Mouse (Mus musculus) 3T3-L1 (cell line): ENCODE measurements around the gene Coro2b.

Experiments
- DNase-seq: peaks from one replicate; pipeline ENCODE4 v3.0.0-alpha.2; 2015; ENCODE audit warnings: low read depth, low spot score

Coro2b gene

GRCm38 (mm10) chr9:62438085-62438754 is 98.6 kb downstream of the Coro2b start:
- no peak for DNase-seq

- no peak for DNase-seq
Measured at GRCm38 (mm10) chr9:62437446-62437845, 99.4 kb downstream of the Coro2b start.

GRCm38 (mm10) chr9:62435613-62436318 is 101.1 kb downstream of the Coro2b start:
- peak; percentile 57 for DNase-seq

- no peak for DNase-seq
Measured at GRCm38 (mm10) chr9:62432261-62433060, 104.4 kb downstream of the Coro2b start.

- DNase-seq, result no peak
Measured at GRCm38 (mm10) chr9:62430741-62431140, 106.1 kb downstream of the Coro2b start.

- peak; percentile 87 for DNase-seq
Measured at GRCm38 (mm10) chr9:62427010-62427409, 109.8 kb downstream of the Coro2b start.

- no peak for DNase-seq
Measured at GRCm38 (mm10) chr9:62426531-62426930, 110.3 kb downstream of the Coro2b start.

GRCm38 (mm10) chr9:62426021-62426420 is 110.8 kb downstream of the Coro2b start:
- DNase-seq, result no peak

GRCm38 (mm10) chr9:62425265-62425664 is 111.6 kb downstream of the Coro2b start:
- DNase-seq, result no peak

GRCm38 (mm10) chr9:62423871-62424270 is 113.0 kb downstream of the Coro2b start:
- no peak for DNase-seq

- no peak for DNase-seq
Measured at GRCm38 (mm10) chr9:62422926-62423325, 113.9 kb downstream of the Coro2b start.

- no peak for DNase-seq
Measured at GRCm38 (mm10) chr9:62421911-62422310, 114.9 kb downstream of the Coro2b start.

GRCm38 (mm10) chr9:62421027-62421426 is 115.8 kb downstream of the Coro2b start:
- DNase-seq, result no peak

- DNase-seq, result no peak
Measured at GRCm38 (mm10) chr9:62420261-62420917, 116.5 kb downstream of the Coro2b start.

GRCm38 (mm10) chr9:62418742-62419141 is 118.1 kb downstream of the Coro2b start:
- no peak for DNase-seq

- no peak for DNase-seq
Measured at GRCm38 (mm10) chr9:62407357-62408146, 129.3 kb downstream of the Coro2b start.

- no peak for DNase-seq
Measured at GRCm38 (mm10) chr9:62406423-62407013, 130.3 kb downstream of the Coro2b start.

GRCm38 (mm10) chr9:62401589-62401988 is 135.3 kb downstream of the Coro2b start:
- DNase-seq, result no peak

GRCm38 (mm10) chr9:62400531-62401170 is 136.2 kb downstream of the Coro2b start:
- DNase-seq, result peak; percentile 24

- DNase-seq, result peak; percentile 74
Measured at GRCm38 (mm10) chr9:62394163-62394562, 142.7 kb downstream of the Coro2b start.
